18 mouse cellular contexts compared by ENCODE assay signal in genomic region chr9:108441236-108441919, GRCm38 (mm10). TPM values are rescaled to one million over a fixed set of nuclear protein-coding genes. Genes with fewer than 3 reads are reported as not detected.
DNase-seq lines count a peak whose midpoint lies in the region; ATAC-seq and TF ChIP-seq lines count a peak whose summit lies in the region.
"Had no signal": no experiment of that assay in that cellular context is flagged by ENCODE, and none has a peak within 500 bp of the region (broad histone marks: within the 10 kb centered on the region; RNA-seq: fewer than 3 reads in every experiment).

No protein-coding gene starts in this region.

- DNase-seq in frontal cortex, adult 2 months (ENCODE audit: extremely low spot score in 1 of 2, low spot score in 1 of 2), result peak; percentile 49 to 81
- DNase-seq in frontal cortex, postnatal 10 days (ENCODE audit: low spot score in 2 of 2), result no peak
- no peak for DNase-seq in lung, postnatal 36 days
- peak; percentile 90 for DNase-seq in forebrain, postnatal 0 days
- DNase-seq in spleen, postnatal 10 days (ENCODE audit: low spot score in 2 of 2), result no peak
- DNase-seq: adrenal gland, postnatal 25 days; cerebellum, adult 8-10 months; gastrocnemius, postnatal 25 days; kidney, adult 2 months; lung, adult 2 months; thymus, postnatal 25 days had no signal

- TF ChIP-seq POLR2A in olfactory bulb, adult 2 months (IDR thresholded peaks at IDR 0.05; ENCODE audit: insufficient read depth, low read depth, low read length), result no peak

- H3K27ac ChIP-seq in lung, embryonic 16.5 days (ENCODE audit: low read length), result peak overlapping the region; percentile 32; the same call in 1 of the 2 replicates
- H3K27ac ChIP-seq in forebrain, postnatal 0 days (ENCODE audit: low read depth, low read length), result peak overlapping the region; percentile 54
- peak overlapping the region; percentile 90 for H3K27ac ChIP-seq in olfactory bulb, adult 2 months (ENCODE audit: insufficient read depth, low read depth, low read length)
- H3K27ac ChIP-seq: embryonic facial prominence, embryonic 13.5 days; hindbrain, embryonic 12.5 days had no signal

- no peak overlapping the region for H3K4me2 ChIP-seq in lung, embryonic 16.5 days (ENCODE audit: low read depth, low read length)
- H3K4me2 ChIP-seq in forebrain, postnatal 0 days (ENCODE audit: low read depth), result no peak overlapping the region
- H3K4me2 ChIP-seq: embryonic facial prominence, embryonic 13.5 days; hindbrain, embryonic 12.5 days had no signal

- H3K4me3 ChIP-seq in lung, embryonic 16.5 days (ENCODE audit: low read length), result no peak overlapping the region
- H3K4me3 ChIP-seq in forebrain, postnatal 0 days (ENCODE audit: low read depth, low read length), result no peak overlapping the region
- no peak overlapping the region for H3K4me3 ChIP-seq in olfactory bulb, adult 2 months (ENCODE audit: insufficient read depth, low read depth, low read length)
- H3K4me3 ChIP-seq: embryonic facial prominence, embryonic 13.5 days; hindbrain, embryonic 12.5 days had no signal

- TF ChIP-seq CTCF in forebrain, postnatal 0 days (IDR thresholded peaks at IDR 0.05; ENCODE audit: low read depth), result no peak
- no peak for TF ChIP-seq CTCF in olfactory bulb, adult 2 months (IDR thresholded peaks at IDR 0.05; ENCODE audit: insufficient read depth, low read depth, low read length)

- H3K9me3 ChIP-seq in lung, embryonic 16.5 days (ENCODE audit: control insufficient read depth, low read length), result no peaks in the 10 kb centered on the region
- no peaks in the 10 kb centered on the region for H3K9me3 ChIP-seq in forebrain, postnatal 0 days (ENCODE audit: low read length)
- H3K9me3 ChIP-seq: embryonic facial prominence, embryonic 13.5 days; hindbrain, embryonic 12.5 days had no signal

- no peak overlapping the region for H3K9ac ChIP-seq in lung, embryonic 16.5 days (ENCODE audit: low read length)
- no peak overlapping the region for H3K9ac ChIP-seq in forebrain, postnatal 0 days
- H3K9ac ChIP-seq: embryonic facial prominence, embryonic 13.5 days; hindbrain, embryonic 12.5 days had no signal

- 76% methylated on average over 11 of the region's 11 CpGs for WGBS in lung, embryonic 16.5 days
- WGBS in forebrain, postnatal 0 days, result 49% methylated on average over 11 of the region's 11 CpGs
- 28% methylated on average over 11 of the region's 11 CpGs for WGBS in olfactory bulb, adult 2 months

- 0 out of 2 replicates have a peak, but pooled peaks have one; percentile 18 for ATAC-seq in lung, embryonic 16.5 days (ENCODE audit: low read depth)
- peak; percentile 89 for ATAC-seq in forebrain, postnatal 0 days
- ATAC-seq in megakaryocyte progenitor cell, adult 5-6 weeks (replicated peaks; ENCODE audit: poor library complexity), result no peak
- ATAC-seq: CD4-positive, CD25-positive, alpha-beta regulatory T cell, adult 4 months had no signal

- peaks cover 16% of the 10 kb centered on the region for H3K4me1 ChIP-seq in lung, embryonic 16.5 days (replicated peaks; ENCODE audit: control insufficient read depth, insufficient read depth, low read length)
- H3K4me1 ChIP-seq in forebrain, postnatal 0 days (ENCODE audit: insufficient read depth), result peaks cover 9% of the 10 kb centered on the region
- peaks cover 22% of the 10 kb centered on the region for H3K4me1 ChIP-seq in olfactory bulb, adult 2 months (ENCODE audit: control insufficient read depth, insufficient read depth, low read length)

- no peaks in the 10 kb centered on the region for H3K27me3 ChIP-seq in lung, embryonic 16.5 days (ENCODE audit: control insufficient read depth, insufficient read depth, low read depth, low read length)
- H3K27me3 ChIP-seq in forebrain, postnatal 0 days (ENCODE audit: insufficient read depth, low read length), result no peaks in the 10 kb centered on the region
- H3K27me3 ChIP-seq: embryonic facial prominence, embryonic 13.5 days; hindbrain, embryonic 12.5 days had no signal

- H3K36me3 ChIP-seq in lung, embryonic 16.5 days (ENCODE audit: control insufficient read depth, insufficient read depth, low read length), result no peaks in the 10 kb centered on the region
- no peaks in the 10 kb centered on the region for H3K36me3 ChIP-seq in forebrain, postnatal 0 days (ENCODE audit: insufficient read depth)
- H3K36me3 ChIP-seq: embryonic facial prominence, embryonic 13.5 days; hindbrain, embryonic 12.5 days had no signal

RNA-seq across cellular contexts. Expression of gene BC048562, which starts 5.1 kb away (rescaled TPM):
- not detected in 2 replicates for polyA plus RNA-seq in frontal cortex, adult 2 months (2012; rRNA removed)
- not detected in 2 replicates for polyA plus RNA-seq in lung, embryonic 16.5 days (2015; fragmentation: Nextera tagmentation; extraction: Ambion mirVana)
- total RNA-seq in forebrain, postnatal 0 days (2014; rRNA removed), result not detected in 2 replicates
- polyA plus RNA-seq in forebrain, postnatal 0 days (2015; fragmentation: Nextera tagmentation; extraction: Ambion mirVana), result not detected in 2 replicates
- polyA plus RNA-seq in olfactory bulb, adult 2 months (2012; ENCODE audit: insufficient read depth, insufficient read length, low replicate concordance, missing spikeins), result not detected in 2 replicates
- total RNA-seq in megakaryocyte progenitor cell, adult 5-6 weeks (2015), result not detected in 2 replicates
- total RNA-seq in megakaryocyte progenitor cell, adult 5-6 weeks (2017), result not detected in 2 replicates
- total RNA-seq: adrenal gland, postnatal 25 days; gastrocnemius, postnatal 25 days; left cerebral cortex, postnatal 10 days had no signal
- polyA plus RNA-seq: CD4-positive, CD25-positive, alpha-beta regulatory T cell, adult 4 months; embryonic facial prominence, embryonic 13.5 days; hindbrain, embryonic 12.5 days; kidney, adult 2 months; lung, adult 2 months had no signal

RNA-seq across cellular contexts. Expression of gene Ccdc36, which starts 13.1 kb away (rescaled TPM):
- polyA plus RNA-seq in frontal cortex, adult 2 months (2012; rRNA removed), result 0.86 and 0.98 TPM in 2 replicates
- polyA plus RNA-seq in lung, embryonic 16.5 days (2015; fragmentation: Nextera tagmentation; extraction: Ambion mirVana), result 1.7 and 2.6 TPM in 2 replicates
- 1.8 and 1.9 TPM in 2 replicates for total RNA-seq in forebrain, postnatal 0 days (2014; rRNA removed)
- polyA plus RNA-seq in forebrain, postnatal 0 days (2015; fragmentation: Nextera tagmentation; extraction: Ambion mirVana), result 1.2 and 1.8 TPM in 2 replicates
- polyA plus RNA-seq in olfactory bulb, adult 2 months (2012; ENCODE audit: insufficient read depth, insufficient read length, low replicate concordance, missing spikeins), result not detected in 2 replicates
- total RNA-seq in megakaryocyte progenitor cell, adult 5-6 weeks (2015), result 0.20 and 0.49 TPM in 2 replicates
- 0.54 and 0.74 TPM in 2 replicates for total RNA-seq in megakaryocyte progenitor cell, adult 5-6 weeks (2017)
- total RNA-seq: adrenal gland, postnatal 25 days; gastrocnemius, postnatal 25 days had no signal
- polyA plus RNA-seq: kidney, adult 2 months; lung, adult 2 months had no signal

RNA-seq across cellular contexts. Expression of gene Ccdc71, which starts 18.9 kb away (rescaled TPM):
- 22.3 and 22.6 TPM in 2 replicates for polyA plus RNA-seq in frontal cortex, adult 2 months (2012; rRNA removed)
- 50.7 and 58.0 TPM in 2 replicates for polyA plus RNA-seq in lung, embryonic 16.5 days (2015; fragmentation: Nextera tagmentation; extraction: Ambion mirVana)
- total RNA-seq in forebrain, postnatal 0 days (2014; rRNA removed), result 37.2 and 38.7 TPM in 2 replicates
- 51.6 and 55.8 TPM in 2 replicates for polyA plus RNA-seq in forebrain, postnatal 0 days (2015; fragmentation: Nextera tagmentation; extraction: Ambion mirVana)
- not detected in 2 replicates for polyA plus RNA-seq in olfactory bulb, adult 2 months (2012; ENCODE audit: insufficient read depth, insufficient read length, low replicate concordance, missing spikeins)
- 14.6 and 17.9 TPM in 2 replicates for total RNA-seq in megakaryocyte progenitor cell, adult 5-6 weeks (2015)
- 13.7 and 14.8 TPM in 2 replicates for total RNA-seq in megakaryocyte progenitor cell, adult 5-6 weeks (2017)

RNA-seq across cellular contexts. Expression of gene Klhdc8b, which starts 20.0 kb away (rescaled TPM):
- 62.5 and 63.7 TPM in 2 replicates for polyA plus RNA-seq in frontal cortex, adult 2 months (2012; rRNA removed)
- 76.6 and 89.7 TPM in 2 replicates for polyA plus RNA-seq in lung, embryonic 16.5 days (2015; fragmentation: Nextera tagmentation; extraction: Ambion mirVana)
- total RNA-seq in forebrain, postnatal 0 days (2014; rRNA removed), result 68.7 and 95.6 TPM in 2 replicates
- polyA plus RNA-seq in forebrain, postnatal 0 days (2015; fragmentation: Nextera tagmentation; extraction: Ambion mirVana), result 45.5 and 56.5 TPM in 2 replicates
- not detected in 2 replicates for polyA plus RNA-seq in olfactory bulb, adult 2 months (2012; ENCODE audit: insufficient read depth, insufficient read length, low replicate concordance, missing spikeins)
- total RNA-seq in megakaryocyte progenitor cell, adult 5-6 weeks (2015), result 0.46 and 1.1 TPM in 2 replicates
- total RNA-seq in megakaryocyte progenitor cell, adult 5-6 weeks (2017), result 4.1 and 8.1 TPM in 2 replicates

RNA-seq across cellular contexts. Expression of gene Lamb2, which starts 38.2 kb away (rescaled TPM):
- polyA plus RNA-seq in frontal cortex, adult 2 months (2012; rRNA removed), result 36.6 and 38.1 TPM in 2 replicates
- 86.0 and 95.5 TPM in 2 replicates for polyA plus RNA-seq in lung, embryonic 16.5 days (2015; fragmentation: Nextera tagmentation; extraction: Ambion mirVana)
- total RNA-seq in forebrain, postnatal 0 days (2014; rRNA removed), result 22.5 and 36.3 TPM in 2 replicates
- polyA plus RNA-seq in forebrain, postnatal 0 days (2015; fragmentation: Nextera tagmentation; extraction: Ambion mirVana), result 9.1 and 12.5 TPM in 2 replicates
- not detected in 2 replicates for polyA plus RNA-seq in olfactory bulb, adult 2 months (2012; ENCODE audit: insufficient read depth, insufficient read length, low replicate concordance, missing spikeins)
- total RNA-seq in megakaryocyte progenitor cell, adult 5-6 weeks (2015), result 0.05 and 0.32 TPM in 2 replicates
- total RNA-seq in megakaryocyte progenitor cell, adult 5-6 weeks (2017), result 0.08 TPM in 1 of 2 replicates, not detected in the other

Comparison
In these comparisons a context has a peak if more than half of its experiments do, and no peak if none do; other contexts are left out.
1. DNase-seq: peak in frontal cortex, adult 2 months (2 of 2) and forebrain, postnatal 0 days (single experiment); none in frontal cortex, postnatal 10 days (0 of 2), lung, postnatal 36 days (single experiment) and spleen, postnatal 10 days (0 of 2).
2. H3K27ac ChIP-seq: peak in every context shown above with its lines; median percentile 90 in olfactory bulb, adult 2 months; 54 in forebrain, postnatal 0 days; 32 in lung, embryonic 16.5 days.
3. RNA of gene Ccdc71, which starts 18.9 kb away (polyA plus RNA-seq): 50.7 to 58.0 TPM in lung, embryonic 16.5 days, 51.6 to 55.8 TPM in forebrain, postnatal 0 days and 22.3 to 22.6 TPM in frontal cortex, adult 2 months; not detected in olfactory bulb, adult 2 months; every median in the first group is over 10 times any median in the second.